Mouse (Mus musculus): ENCODE measurements around the gene Pfdn4. TPM values are rescaled to one million over a fixed set of nuclear protein-coding genes. Genes with fewer than 3 reads are reported as not detected.

Gene Pfdn4
- polyA plus RNA-seq, 1 experiment from 2014 or later = 102 TPM

Other genes with a start within 250 kb of the Pfdn4 start
- gene Bcas1, start 68.6 kb upstream of the Pfdn4 start, polyA plus RNA-seq (2016; fragmentation: Nextera tagmentation; extraction: Ambion mirVana) = 0.23 and 0.45 TPM in 2 replicates
- not detected in 2 replicates for gene Cyp24a1, start 717 bp downstream of the Pfdn4 start, polyA plus RNA-seq (2016; fragmentation: Nextera tagmentation; extraction: Ambion mirVana)
- not detected in 2 replicates for gene 4930470P17Rik, start 105.6 kb downstream of the Pfdn4 start, polyA plus RNA-seq (2016; fragmentation: Nextera tagmentation; extraction: Ambion mirVana)
- gene Dok5, start 235.4 kb downstream of the Pfdn4 start, polyA plus RNA-seq (2016; fragmentation: Nextera tagmentation; extraction: Ambion mirVana) = 0.85 and 1.8 TPM in 2 replicates